Mouse (Mus musculus): ENCODE measurements around the gene Baiap2l1.

Gene Baiap2l1

GRCm38 (mm10) chr5:144255632-144256540, 102.0 kb downstream of the Baiap2l1 start:
- DNase-seq, result peak; percentile 48

- DNase-seq, result peak; percentile 85
Observed at GRCm38 (mm10) chr5:144254811-144255631, 102.9 kb downstream of the Baiap2l1 start.

- peak; percentile 13 for DNase-seq
Observed at GRCm38 (mm10) chr5:144254122-144254810, 103.6 kb downstream of the Baiap2l1 start.

- no peak for DNase-seq
Observed at GRCm38 (mm10) chr5:144253212-144253611, 104.7 kb downstream of the Baiap2l1 start.

GRCm38 (mm10) chr5:144251876-144252577, 105.9 kb downstream of the Baiap2l1 start:
- no peak for DNase-seq

GRCm38 (mm10) chr5:144249871-144250270, 108.0 kb downstream of the Baiap2l1 start:
- no peak for DNase-seq

- DNase-seq, result no peak
Observed at GRCm38 (mm10) chr5:144247906-144248585, 109.9 kb downstream of the Baiap2l1 start.

GRCm38 (mm10) chr5:144247307-144247706, 110.6 kb downstream of the Baiap2l1 start:
- no peak for DNase-seq

GRCm38 (mm10) chr5:144246669-144247068, 111.2 kb downstream of the Baiap2l1 start:
- no peak for DNase-seq

GRCm38 (mm10) chr5:144245592-144245991, 112.3 kb downstream of the Baiap2l1 start:
- no peak for DNase-seq

- DNase-seq, result no peak
Observed at GRCm38 (mm10) chr5:144243901-144244487, 113.9 kb downstream of the Baiap2l1 start, which contains the start of gene Bri3. TSS of gene Bri3 (plus strand) at chr5:144244437.

- no peak for DNase-seq
Observed at GRCm38 (mm10) chr5:144238969-144239368, 118.9 kb downstream of the Baiap2l1 start.

- no peak for DNase-seq
Observed at GRCm38 (mm10) chr5:144234714-144235113, 123.2 kb downstream of the Baiap2l1 start.

- DNase-seq, result no peak
Observed at GRCm38 (mm10) chr5:144234222-144234621, 123.7 kb downstream of the Baiap2l1 start.

GRCm38 (mm10) chr5:144232531-144232930, 125.4 kb downstream of the Baiap2l1 start:
- DNase-seq, result no peak

- DNase-seq, result no peak
Observed at GRCm38 (mm10) chr5:144231410-144231809, 126.5 kb downstream of the Baiap2l1 start.

GRCm38 (mm10) chr5:144230216-144230615, 127.7 kb downstream of the Baiap2l1 start:
- no peak for DNase-seq

GRCm38 (mm10) chr5:144226220-144226619, 131.7 kb downstream of the Baiap2l1 start:
- no peak for DNase-seq

- no peak for DNase-seq
Observed at GRCm38 (mm10) chr5:144223899-144224816, 133.8 kb downstream of the Baiap2l1 start.

- peak; percentile 96 for DNase-seq
Observed at GRCm38 (mm10) chr5:144223503-144223862, 134.4 kb downstream of the Baiap2l1 start, which contains the start of gene Tecpr1. TSS of gene Tecpr1 (minus strand) at chr5:144223615.

All from right cerebral cortex, postnatal 25 days (tissue).